Mouse (Mus musculus) heart, adult 2 months (tissue): ENCODE measurements at regions not wholly inside any gene's neighbourhood (a gene's known extent, or its start where the extent isn't known, plus 50 kb on each side); places are given as distances from the start of the nearest gene placed in this dataset.

Experiments
- CTCF ChIP-seq: fragments of 200-600 bp; IDR thresholded peaks from 2 replicates; pipeline ENCODE4 v1.8.1; 2022; ENCODE audit warnings: antibody characterized with exemption, mild to moderate bottlenecking, moderate library complexity
- POLR2A ChIP-seq: fragments of 200-500 bp; IDR thresholded peaks from 2 replicates; pipeline ENCODE4 v1.6.1; 2011; ENCODE audit warnings: mild to moderate bottlenecking, low read depth, low read length, control low read depth; ENCODE audit not compliant: insufficient read depth

GRCm38 (mm10) chr7:121555420-121555819, 151.6 kb downstream of the Usp31 start:
- no peak for TF ChIP-seq POLR2A
- TF ChIP-seq CTCF, result no peak
